Mouse (Mus musculus) mouse trophoblast stem cell (cell line): ENCODE measurements at regions not wholly inside any gene's neighbourhood (a gene's known extent, or its start where the extent isn't known, plus 50 kb on each side); places are given as distances from the start of the nearest gene placed in this dataset.

Experiments
- in situ Hi-C, 2 experiments: fragments of 300-500 bp; cut with MseI, MboI; formaldehyde crosslinking; loops; 2 replicates in 1 of 2; 3 replicates in 1 of 2; pipeline ENCODE4 v1.15.1; 2025

- in situ Hi-C loops, result loop anchor here in 1 of 2 experiments (25.0 kb wide), 1 partner anchor 1362 kb away; no protein-coding TSS in a partner anchor
Observed at GRCm38 (mm10) chr7:68974761-68975579, 225.9 kb upstream of the Arrdc4 start.

GRCm38 (mm10) chr7:68945886-68946863, 197.1 kb upstream of the Arrdc4 start:
- in situ Hi-C loops, result no loop called here

GRCm38 (mm10) chr7:68930627-68931334, 181.7 kb upstream of the Arrdc4 start:
- in situ Hi-C loops, result no loop called here

- in situ Hi-C loops, result no loop called here
Observed at GRCm38 (mm10) chr7:68929669-68930068, 180.6 kb upstream of the Arrdc4 start.

- in situ Hi-C loops, result no loop called here
Observed at GRCm38 (mm10) chr7:68925640-68926039, 176.6 kb upstream of the Arrdc4 start.

- in situ Hi-C loops, result no loop called here
Observed at GRCm38 (mm10) chr7:68918632-68919435, 169.8 kb upstream of the Arrdc4 start.

- in situ Hi-C loops, result no loop called here
Observed at GRCm38 (mm10) chr7:68917876-68918200, 168.8 kb upstream of the Arrdc4 start.

GRCm38 (mm10) chr7:68917137-68917875, 168.3 kb upstream of the Arrdc4 start:
- in situ Hi-C loops, result no loop called here

GRCm38 (mm10) chr7:68915976-68916375, 166.9 kb upstream of the Arrdc4 start:
- in situ Hi-C loops, result no loop called here

GRCm38 (mm10) chr7:68914344-68914743, 165.3 kb upstream of the Arrdc4 start:
- in situ Hi-C loops, result no loop called here

GRCm38 (mm10) chr7:68911989-68912655, 163.1 kb upstream of the Arrdc4 start:
- in situ Hi-C loops, result no loop called here

- in situ Hi-C loops, result no loop called here
Observed at GRCm38 (mm10) chr7:68911562-68911961, 162.5 kb upstream of the Arrdc4 start.

GRCm38 (mm10) chr7:68909694-68910093, 160.7 kb upstream of the Arrdc4 start:
- in situ Hi-C loops, result no loop called here

GRCm38 (mm10) chr7:68908401-68908834, 159.4 kb upstream of the Arrdc4 start:
- in situ Hi-C loops, result no loop called here

GRCm38 (mm10) chr7:68907867-68908266, 158.8 kb upstream of the Arrdc4 start:
- in situ Hi-C loops, result no loop called here

- in situ Hi-C loops, result no loop called here
Observed at GRCm38 (mm10) chr7:68906771-68907395, 157.8 kb upstream of the Arrdc4 start.

- in situ Hi-C loops, result no loop called here
Observed at GRCm38 (mm10) chr7:68905793-68906192, 156.8 kb upstream of the Arrdc4 start.

GRCm38 (mm10) chr7:68886173-68886572, 137.1 kb upstream of the Arrdc4 start:
- in situ Hi-C loops, result no loop called here

GRCm38 (mm10) chr7:68873008-68873407, 124.0 kb upstream of the Arrdc4 start:
- in situ Hi-C loops, result no loop called here
